Mouse (Mus musculus): ENCODE measurements around the gene Efna3. TPM values are rescaled to one million over a fixed set of nuclear protein-coding genes. Genes with fewer than 3 reads are reported as not detected.

Efna3 gene
- polyA plus RNA-seq, 1 experiment from 2014 or later, result 59.2 TPM

DNA sequence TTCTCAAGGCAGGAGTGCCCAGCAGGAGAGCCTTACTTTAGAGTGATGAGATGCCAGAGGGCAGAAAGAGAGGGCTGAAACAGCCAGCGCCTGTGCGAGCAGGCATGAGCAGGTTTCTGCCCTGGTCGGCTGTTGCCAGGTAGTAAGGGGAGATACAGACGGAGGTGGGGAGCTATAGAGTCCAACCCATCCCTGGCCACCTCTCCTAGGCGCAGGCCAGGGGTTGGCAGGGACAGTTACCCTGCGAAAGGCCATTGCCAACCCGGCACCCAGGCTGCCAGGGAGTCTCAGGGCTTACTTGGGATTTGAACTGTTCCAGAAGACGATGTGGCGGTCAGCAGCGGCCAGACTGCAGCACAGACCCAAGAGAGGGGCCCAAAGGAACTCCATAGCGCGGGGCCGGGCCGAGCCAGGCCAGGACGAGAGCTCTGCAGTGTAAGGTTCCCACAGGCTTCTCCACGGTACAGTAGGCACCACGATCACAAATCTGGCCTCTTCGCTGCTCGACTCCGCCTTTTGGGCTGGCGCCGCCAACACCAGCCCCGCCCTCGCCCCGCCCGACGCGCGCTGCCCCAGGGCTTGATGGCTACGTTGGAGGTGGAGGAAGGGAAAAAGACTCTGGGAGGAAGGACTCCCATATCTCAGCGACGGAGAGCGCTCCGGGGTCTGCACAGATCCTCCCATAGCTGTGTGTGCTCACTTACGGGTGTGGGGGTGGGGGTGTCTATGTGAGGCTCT, 43.4 kb downstream of the Efna3 start:
- peak overlapping the region; percentile 66 for H3K9ac ChIP-seq
- WGBS, result 2% methylated on average over 34 of the region's 35 CpGs
- ATAC-seq (ENCODE audit: insufficient number of reproducible peaks, low FRiP score, low TSS enrichment, low read depth), result peak; percentile 79
- peaks cover 17% of the 10 kb centered on the region for H3K36me3 ChIP-seq
- H3K4me1 ChIP-seq, result peaks cover 58% of the 10 kb centered on the region
- H3K27me3 ChIP-seq, result no peaks in the 10 kb centered on the region
- H3K4me2 ChIP-seq, result peak overlapping the region; percentile 94
- peak overlapping the region; percentile 58 for H3K4me3 ChIP-seq
- H3K9me3 ChIP-seq, result no peaks in the 10 kb centered on the region
- peak overlapping the region; percentile 90 for H3K27ac ChIP-seq

DNA sequence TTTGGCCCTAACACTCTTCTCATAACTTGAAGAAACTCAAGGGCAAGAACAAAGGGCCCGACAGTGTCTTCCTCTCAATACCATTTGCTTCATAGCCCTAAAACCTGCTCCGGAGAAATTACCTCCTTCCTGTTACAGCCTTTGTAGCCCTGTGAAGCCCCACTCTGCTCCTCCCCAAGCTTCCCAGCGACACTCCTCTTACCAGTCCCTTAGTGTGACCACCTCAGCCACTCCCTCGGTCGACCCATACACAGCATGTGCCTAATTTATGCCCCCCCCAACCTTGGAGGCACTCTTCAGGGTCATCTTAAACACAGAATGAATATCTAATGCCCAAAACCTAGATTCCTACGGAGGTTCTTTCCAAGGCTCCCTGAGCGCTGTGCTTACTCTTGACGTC, 44.1 kb downstream of the Efna3 start:
- Histone ChIP-seq H3K27ac (peak overlapping the region; percentile 90), H3K4me1 (peaks cover 58% of the 10 kb centered on the region), H3K9me3 (no peaks in the 10 kb centered on the region), H3K36me3 (peaks cover 21% of the 10 kb centered on the region), H3K4me3 (peak overlapping the region; percentile 58), H3K27me3 (no peaks in the 10 kb centered on the region), H3K9ac (peak overlapping the region; percentile 66), H3K4me2 (peak overlapping the region; percentile 94)
- no peak for ATAC-seq (ENCODE audit: insufficient number of reproducible peaks, low FRiP score, low TSS enrichment, low read depth)
- 17% methylated on average over 8 of the region's 8 CpGs for WGBS

DNA sequence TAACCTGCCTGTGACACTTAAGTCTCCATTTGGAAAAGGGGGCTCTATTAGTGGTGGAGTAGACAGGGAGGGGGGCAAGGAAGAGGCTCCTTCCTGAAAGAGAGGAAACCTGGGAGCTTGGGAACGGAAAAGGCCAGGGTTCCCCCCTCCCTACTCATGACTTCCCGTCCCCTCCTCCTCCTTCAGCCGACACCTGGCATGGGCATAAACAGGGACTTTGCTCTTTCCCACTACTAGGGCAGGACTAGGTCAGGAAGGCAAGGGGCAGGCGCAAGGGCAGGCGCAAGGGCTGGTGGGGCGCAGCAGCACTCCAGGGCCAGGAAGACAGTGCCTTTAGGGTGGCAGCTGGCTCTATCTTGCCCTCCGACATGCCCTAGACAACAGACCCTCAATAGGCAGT, 44.7 kb downstream of the Efna3 start:
- Histone ChIP-seq H3K27me3 (no peaks in the 10 kb centered on the region), H3K9ac (peak overlapping the region; percentile 8; the same call in 1 of the 2 replicates), H3K9me3 (no peaks in the 10 kb centered on the region), H3K27ac (peak overlapping the region; percentile 90), H3K4me3 (peak overlapping the region; percentile 58), H3K4me1 (peaks cover 58% of the 10 kb centered on the region), H3K4me2 (peak overlapping the region; percentile 94), H3K36me3 (peaks cover 26% of the 10 kb centered on the region)
- WGBS, result 54% methylated on average over 7 of the region's 7 CpGs
- ATAC-seq (ENCODE audit: insufficient number of reproducible peaks, low FRiP score, low TSS enrichment, low read depth), result no peak

DNA sequence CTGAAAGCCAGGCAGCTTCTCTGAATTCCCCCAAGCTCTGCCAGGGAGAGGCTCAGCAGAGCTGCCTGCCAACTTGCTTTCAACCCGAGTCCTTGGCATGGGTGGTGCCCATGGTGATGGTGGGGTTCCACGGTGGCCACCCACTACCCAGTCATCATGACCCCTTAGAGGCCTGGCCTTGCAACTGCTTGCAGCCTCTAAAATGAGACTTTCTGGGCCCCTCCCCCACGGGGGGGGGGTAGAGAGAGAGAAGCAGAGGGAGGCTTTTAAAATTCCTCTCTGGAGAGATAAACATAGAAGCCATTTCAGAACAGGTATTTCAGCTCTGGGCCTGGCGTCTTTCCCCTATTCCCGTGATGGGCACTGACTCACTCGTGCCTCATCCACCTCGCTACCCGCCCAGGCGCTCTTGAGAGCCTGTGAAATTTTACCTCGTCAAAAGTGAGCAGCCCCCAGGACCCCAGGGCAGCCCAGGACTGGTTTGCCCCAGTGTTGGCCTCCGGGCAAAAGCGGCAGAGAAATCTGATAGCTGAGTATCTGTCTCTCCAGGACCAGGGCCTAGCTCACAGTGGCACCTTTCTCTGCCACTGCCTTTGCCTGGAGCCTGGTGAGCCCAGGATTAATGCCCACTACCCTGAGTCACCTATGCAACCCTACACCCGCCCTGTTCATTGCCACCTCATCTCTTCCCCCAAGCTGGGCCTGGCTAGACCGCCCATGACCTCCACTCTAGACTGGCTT, 45.3 kb downstream of the Efna3 start:
- ATAC-seq (ENCODE audit: insufficient number of reproducible peaks, low FRiP score, low TSS enrichment, low read depth), result no peak; the same call in 1 of the 2 replicates
- Histone ChIP-seq H3K27ac (peak overlapping the region; percentile 90), H3K4me2 (peak overlapping the region; percentile 94), H3K36me3 (peaks cover 32% of the 10 kb centered on the region), H3K4me3 (peak overlapping the region; percentile 58), H3K9me3 (no peaks in the 10 kb centered on the region), H3K27me3 (no peaks in the 10 kb centered on the region), H3K9ac (peak overlapping the region; percentile 8; the same call in 1 of the 2 replicates), H3K4me1 (peaks cover 58% of the 10 kb centered on the region)
- WGBS, result 24% methylated on average over 14 of the region's 14 CpGs

DNA sequence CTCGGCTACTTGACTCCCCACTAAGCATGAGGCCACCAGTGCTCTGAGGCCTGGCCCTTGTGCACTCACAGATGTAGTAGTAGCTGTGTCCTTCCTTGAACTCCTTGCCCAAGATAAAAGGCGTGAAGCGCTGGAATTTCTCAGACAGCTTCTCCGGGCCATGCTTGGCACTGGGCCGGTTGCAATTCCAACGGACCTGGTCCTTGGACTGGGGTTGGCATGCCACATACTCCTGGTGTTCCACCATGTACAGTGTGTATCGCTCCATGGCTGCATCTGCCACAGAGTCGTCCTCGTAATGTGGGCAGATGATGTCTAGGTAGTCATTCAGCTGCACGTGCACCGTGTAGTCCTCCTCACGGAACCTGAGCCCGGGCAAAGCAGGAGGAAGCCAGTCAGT, 46.7 kb downstream of the Efna3 start:
- Histone ChIP-seq H3K9ac (no peak overlapping the region), H3K4me3 (no peak overlapping the region), H3K4me1 (peaks cover 52% of the 10 kb centered on the region), H3K27ac (no peak overlapping the region), H3K4me2 (no peak overlapping the region), H3K27me3 (no peaks in the 10 kb centered on the region), H3K9me3 (no peaks in the 10 kb centered on the region), H3K36me3 (peaks cover 40% of the 10 kb centered on the region)
- no peak for ATAC-seq (ENCODE audit: insufficient number of reproducible peaks, low FRiP score, low TSS enrichment, low read depth)
- WGBS, result 88% methylated on average over 13 of the region's 13 CpGs

DNA sequence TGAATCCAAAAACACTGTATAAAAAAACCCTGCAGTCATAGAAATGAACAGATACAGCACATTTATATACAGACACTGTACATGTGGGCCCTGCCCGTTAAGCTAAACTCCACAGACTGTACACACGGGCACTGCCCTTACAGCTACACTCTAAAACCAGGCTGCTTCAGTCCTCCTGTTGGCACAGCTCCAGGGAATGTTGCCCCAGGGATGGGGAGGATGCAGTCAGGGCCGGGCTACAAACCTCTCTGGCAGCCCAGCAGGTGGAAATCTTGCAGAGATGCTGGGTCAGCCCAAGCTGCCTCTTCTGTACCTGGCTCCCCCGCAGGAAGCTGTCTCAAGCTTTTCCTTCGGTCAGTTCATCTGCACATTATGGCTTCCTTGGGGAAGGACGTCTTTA, 51.0 kb downstream of the Efna3 start:
- Histone ChIP-seq H3K36me3 (peaks cover 43% of the 10 kb centered on the region), H3K9ac (no peak overlapping the region), H3K4me1 (peaks cover 49% of the 10 kb centered on the region), H3K27ac (no peak overlapping the region), H3K27me3 (no peaks in the 10 kb centered on the region), H3K4me3 (no peak overlapping the region), H3K9me3 (no peaks in the 10 kb centered on the region), H3K4me2 (no peak overlapping the region)
- ATAC-seq (ENCODE audit: insufficient number of reproducible peaks, low FRiP score, low TSS enrichment, low read depth), result no peak
- 40% methylated on average over 6 of the region's 6 CpGs for WGBS

DNA sequence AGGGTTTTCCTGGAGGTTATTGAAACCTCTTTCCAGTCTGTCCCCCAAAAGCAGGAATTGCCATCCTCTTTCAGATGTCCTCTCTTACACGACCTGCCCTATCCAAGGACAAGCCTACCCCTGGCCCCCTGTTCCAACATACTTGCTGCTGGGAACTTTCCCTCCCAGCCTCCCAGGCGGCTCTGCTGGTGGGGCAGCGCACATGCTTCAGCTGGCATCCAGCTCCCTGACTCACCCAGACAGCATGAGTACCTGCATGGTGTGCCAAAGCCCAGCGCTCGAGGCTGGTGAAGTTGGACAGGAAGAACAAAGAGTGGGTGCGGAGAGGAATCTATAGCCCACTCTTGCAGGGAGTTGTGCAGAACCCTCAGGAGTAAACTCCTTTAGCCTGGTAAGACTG, 51.9 kb downstream of the Efna3 start:
- H3K4me1 ChIP-seq, result peaks cover 46% of the 10 kb centered on the region
- 55% methylated on average over 6 of the region's 6 CpGs for WGBS
- H3K27ac ChIP-seq, result peak overlapping the region; percentile 94
- no peak for ATAC-seq (ENCODE audit: insufficient number of reproducible peaks, low FRiP score, low TSS enrichment, low read depth)
- H3K9ac ChIP-seq, result peak overlapping the region; percentile 65; the same call in 1 of the 2 replicates
- H3K9me3 ChIP-seq, result no peaks in the 10 kb centered on the region
- peak overlapping the region; percentile 57 for H3K4me3 ChIP-seq
- peaks cover 39% of the 10 kb centered on the region for H3K36me3 ChIP-seq
- peak overlapping the region; percentile 57 for H3K4me2 ChIP-seq
- H3K27me3 ChIP-seq, result no peaks in the 10 kb centered on the region

DNA sequence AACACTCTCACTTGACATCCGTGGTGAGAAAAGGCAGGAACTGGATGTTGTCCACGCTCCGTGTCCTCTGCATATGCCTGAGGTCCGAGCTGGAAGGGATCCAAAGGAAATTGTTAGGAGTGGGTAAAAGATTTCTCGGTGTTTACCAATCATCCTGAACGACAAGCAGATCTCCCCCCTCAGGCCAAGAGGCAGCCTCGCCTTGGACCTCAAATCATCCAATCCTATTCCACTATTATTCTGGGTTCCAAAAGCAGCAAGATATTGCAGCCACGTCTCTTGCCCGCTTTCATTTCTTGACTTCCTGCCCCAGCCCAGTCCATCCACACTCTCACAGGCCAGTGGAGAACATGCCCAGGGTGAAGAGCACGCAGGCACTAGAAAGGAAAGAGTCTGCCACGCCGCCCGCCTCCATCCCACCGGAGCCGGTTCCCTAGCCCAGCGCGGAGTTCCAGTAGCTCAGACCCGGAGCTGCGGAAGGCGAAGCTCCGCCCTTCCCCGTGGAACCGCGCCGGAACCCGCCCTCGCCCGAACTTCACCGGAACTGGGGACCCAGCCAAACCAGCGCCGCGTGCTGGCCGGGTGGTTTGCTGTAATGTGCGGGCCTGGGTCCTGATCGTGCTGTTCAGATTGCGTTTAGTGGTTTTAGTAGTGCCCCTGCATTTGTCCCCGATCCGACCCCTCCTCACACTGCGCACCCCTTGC, 52.6 kb downstream of the Efna3 start, which contains the start of gene Slc50a1:
Gene Slc50a1 (minus strand): TSS at position 520 of the 705 bp plus-strand sequence.
- Histone ChIP-seq H3K9ac (peak within 1 kb of the TSS; percentile 65), H3K27me3 (no peaks in the 10 kb centered on the region), H3K4me3 (peak within 1 kb of the TSS; percentile 57), H3K4me1 (peaks cover 46% of the 10 kb centered on the region), H3K27ac (peak within 1 kb of the TSS; percentile 94), H3K9me3 (no peaks in the 10 kb centered on the region), H3K4me2 (peak within 1 kb of the TSS; percentile 57), H3K36me3 (peaks cover 32% of the 10 kb centered on the region)
- ATAC-seq (ENCODE audit: insufficient number of reproducible peaks, low FRiP score, low TSS enrichment, low read depth), result 0 out of 2 replicates have a peak, but pooled peaks have one; percentile 25
- 4% methylated on average over 39 of the region's 39 CpGs for WGBS

DNA sequence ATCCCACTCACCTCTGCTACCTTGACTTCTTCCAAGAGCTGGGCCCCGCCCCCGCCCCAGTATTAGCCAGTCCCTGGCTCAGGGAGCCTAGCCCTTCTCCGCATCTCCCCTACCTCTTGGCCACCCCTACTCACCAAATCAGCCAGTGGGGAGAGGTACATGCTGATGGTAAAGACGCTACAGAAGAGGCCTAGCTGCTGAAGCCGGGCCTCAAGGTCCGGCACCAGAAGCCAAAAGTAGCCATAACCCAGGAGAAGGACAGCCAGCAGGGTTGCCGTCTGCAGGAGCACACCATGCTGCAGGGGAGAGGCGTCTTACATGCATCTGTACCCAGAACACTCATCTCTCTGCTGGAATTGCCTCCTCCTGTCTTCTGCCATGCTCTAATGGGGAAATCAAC, 53.8 kb downstream of the Efna3 start:
- Histone ChIP-seq H3K9ac (no peak overlapping the region), H3K4me3 (peak overlapping the region; percentile 12; the same call in 1 of the 2 replicates), H3K4me1 (peaks cover 46% of the 10 kb centered on the region)

DNA sequence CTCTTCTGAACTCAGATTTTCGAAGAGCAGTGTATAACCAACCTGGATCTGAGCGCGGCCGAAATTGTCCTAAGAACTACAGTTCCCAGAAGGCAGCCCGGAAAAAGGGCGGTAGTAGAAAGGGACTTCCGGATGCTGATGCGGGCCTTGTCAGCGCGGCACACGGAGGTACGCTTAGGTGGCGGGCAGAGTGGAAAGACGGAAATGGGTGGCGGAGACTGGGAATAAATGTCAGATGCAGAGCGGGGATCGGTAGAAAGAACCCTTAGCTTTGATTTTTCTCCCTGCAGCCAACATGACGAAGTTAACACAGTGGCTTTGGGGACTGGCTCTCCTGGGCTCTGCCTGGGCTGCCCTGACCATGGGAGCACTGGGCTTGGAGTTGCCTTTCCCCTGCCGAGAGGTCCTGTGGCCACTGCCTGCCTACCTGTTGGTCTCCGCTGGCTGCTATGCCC, 56.3 kb downstream of the Efna3 start:
- 0 out of 2 replicates have a peak, but pooled peaks cover 2% of the 10 kb centered on the region for H3K36me3 ChIP-seq
- peak overlapping the region; percentile 65 for H3K4me3 ChIP-seq
- H3K9ac ChIP-seq, result peak overlapping the region; percentile 85
- peaks cover 41% of the 10 kb centered on the region for H3K4me1 ChIP-seq
- peak; percentile 82 for ATAC-seq (ENCODE audit: insufficient number of reproducible peaks, low FRiP score, low TSS enrichment, low read depth)
- H3K4me2 ChIP-seq, result peak overlapping the region; percentile 62
- H3K27ac ChIP-seq, result peak overlapping the region; percentile 81
- H3K9me3 ChIP-seq, result no peaks in the 10 kb centered on the region
- 1% methylated on average over 20 of the region's 20 CpGs for WGBS
- H3K27me3 ChIP-seq, result no peaks in the 10 kb centered on the region

More for the DNA sequence above, 53.8 kb downstream of the Efna3 start:
- Histone ChIP-seq H3K27me3 (no peaks in the 10 kb centered on the region), H3K36me3 (peaks cover 22% of the 10 kb centered on the region), H3K9me3 (no peaks in the 10 kb centered on the region), H3K27ac (peak overlapping the region; percentile 94), H3K4me2 (peak overlapping the region; percentile 57; the same call in 1 of the 2 replicates)
- 60% methylated on average over 8 of the region's 8 CpGs for WGBS
- no peak for ATAC-seq (ENCODE audit: insufficient number of reproducible peaks, low FRiP score, low TSS enrichment, low read depth)

Data from limb, embryonic 15.5 days (tissue).